Mouse (Mus musculus): ENCODE results near the gene Arhgef10l. TPM values are rescaled to one million over a fixed set of nuclear protein-coding genes. Genes with fewer than 3 reads are reported as not detected.
A peak's percentile ranks its signal among the peaks of the same experiment; 100 is the strongest.

Arhgef10l gene
- polyA plus RNA-seq, 1 experiment from 2014 or later, result 17.1 TPM

- no peaks in the 10 kb centered on the region for H3K27me3 ChIP-seq (ENCODE audit: low read depth, poor library complexity, severe bottlenecking)
- no peaks in the 10 kb centered on the region for H3K9me3 ChIP-seq (replicated peaks)
- WGBS, result 82% methylated on average over 4 of the region's 4 CpGs
- H3K36me3 ChIP-seq, result peaks cover 83% of the 10 kb centered on the region
- no peak overlapping the region for H3K4me3 ChIP-seq
- DNase-seq (ENCODE audit: low spot score), result no peak
- peaks cover 16% of the 10 kb centered on the region for H3K4me1 ChIP-seq
- no peak overlapping the region for H3K27ac ChIP-seq
Measured at GRCm38 (mm10) chr4:140559862-140560261, 106.0 kb downstream of the Arhgef10l start.

DNA sequence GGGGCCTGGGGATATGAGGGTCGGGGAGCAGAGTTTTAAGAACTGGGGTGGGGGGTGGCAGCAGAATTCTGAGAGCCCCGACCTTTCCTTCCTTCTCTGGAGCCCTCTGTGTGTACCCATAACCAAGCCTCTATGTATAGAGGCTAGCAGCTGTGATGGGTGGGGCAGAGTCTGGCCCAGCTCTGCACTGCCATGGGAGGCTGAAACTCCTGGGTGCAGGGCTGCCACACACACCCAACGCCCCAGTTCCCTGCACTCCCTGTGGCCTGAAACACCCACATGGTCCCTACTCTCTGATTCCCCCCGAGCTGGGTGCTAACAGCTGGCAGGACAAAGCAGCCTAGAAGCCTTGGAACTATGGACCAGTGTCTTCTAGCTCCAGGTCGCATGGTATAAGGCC lies 107.6 kb downstream of the Arhgef10l start:
- WGBS, result 78% methylated on average over 5 of the region's 5 CpGs
- peaks cover 16% of the 10 kb centered on the region for H3K4me1 ChIP-seq
- H3K36me3 ChIP-seq, result peaks cover 75% of the 10 kb centered on the region
- H3K9me3 ChIP-seq (replicated peaks), result no peaks in the 10 kb centered on the region
- H3K27ac ChIP-seq, result no peak overlapping the region
- H3K4me3 ChIP-seq, result no peak overlapping the region
- H3K27me3 ChIP-seq (ENCODE audit: low read depth, poor library complexity, severe bottlenecking), result no peaks in the 10 kb centered on the region
- DNase-seq (ENCODE audit: low spot score), result no peak

- 91% methylated on average over 10 of the region's 10 CpGs for WGBS
- Histone ChIP-seq H3K9me3 (replicated peaks) (no peaks in the 10 kb centered on the region), H3K27ac (no peak overlapping the region), H3K4me3 (no peak overlapping the region), H3K36me3 (peaks cover 75% of the 10 kb centered on the region), H3K4me1 (peaks cover 16% of the 10 kb centered on the region), H3K27me3 (ENCODE audit: low read depth, poor library complexity, severe bottlenecking) (no peaks in the 10 kb centered on the region)
- DNase-seq (ENCODE audit: low spot score), result no peak
Measured at GRCm38 (mm10) chr4:140556561-140556960, 109.3 kb downstream of the Arhgef10l start.

DNA sequence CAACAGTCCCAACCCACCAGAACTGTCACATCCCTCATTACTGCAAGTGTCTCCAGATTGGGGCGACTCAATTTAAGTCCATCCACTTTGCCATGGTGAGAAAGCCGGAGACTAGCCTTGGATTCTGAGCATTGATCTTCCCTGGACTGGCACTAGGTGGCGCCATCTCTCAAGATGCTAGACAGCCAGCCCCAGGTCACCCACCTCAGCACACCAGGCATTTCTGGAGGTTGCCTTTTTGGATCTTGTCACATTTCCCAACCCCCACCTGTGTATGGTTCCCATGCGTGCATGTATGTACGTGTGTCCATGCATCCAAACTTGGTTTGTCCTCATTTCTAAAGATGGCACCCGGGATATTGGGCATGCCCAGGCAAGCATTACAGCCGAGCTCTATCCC lies 110.5 kb downstream of the Arhgef10l start:
- Histone ChIP-seq H3K4me1 (peaks cover 16% of the 10 kb centered on the region), H3K27me3 (ENCODE audit: low read depth, poor library complexity, severe bottlenecking) (no peaks in the 10 kb centered on the region), H3K36me3 (peaks cover 75% of the 10 kb centered on the region), H3K27ac (no peak overlapping the region), H3K9me3 (replicated peaks) (no peaks in the 10 kb centered on the region), H3K4me3 (no peak overlapping the region)
- WGBS, result 48% methylated on average over 7 of the region's 7 CpGs
- DNase-seq (ENCODE audit: low spot score), result peak; percentile 74

DNA sequence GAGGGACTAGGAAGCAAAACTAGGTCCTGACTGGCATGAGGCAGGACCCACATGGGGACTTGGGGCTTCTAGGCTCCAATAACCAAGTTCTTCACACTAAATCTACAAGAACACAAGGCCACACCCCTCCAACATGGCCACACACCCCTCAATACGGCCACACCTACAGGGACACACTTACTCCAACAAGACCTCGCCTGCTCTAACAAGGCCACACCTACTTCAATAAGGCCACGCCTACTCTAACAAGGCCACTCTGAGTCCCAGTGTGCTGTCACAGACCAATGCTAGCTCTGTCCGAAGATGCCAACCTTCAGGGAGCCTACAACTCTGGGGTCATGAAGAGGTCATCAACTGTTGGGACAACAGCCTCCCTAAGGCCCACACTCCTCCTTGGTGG lies 111.3 kb downstream of the Arhgef10l start:
- no peaks in the 10 kb centered on the region for H3K27me3 ChIP-seq (ENCODE audit: low read depth, poor library complexity, severe bottlenecking)
- no peak overlapping the region for H3K4me3 ChIP-seq
- no peaks in the 10 kb centered on the region for H3K9me3 ChIP-seq (replicated peaks)
- H3K4me1 ChIP-seq, result peaks cover 16% of the 10 kb centered on the region
- DNase-seq (ENCODE audit: low spot score), result no peak
- 85% methylated on average over 4 of the region's 4 CpGs for WGBS
- H3K27ac ChIP-seq, result no peak overlapping the region
- H3K36me3 ChIP-seq, result peaks cover 81% of the 10 kb centered on the region

GRCm38 (mm10) chr4:140551766-140552165 lies 114.0 kb downstream of the Arhgef10l start:
- DNase-seq (ENCODE audit: low spot score), result no peak
- Histone ChIP-seq H3K27ac (no peak overlapping the region), H3K27me3 (ENCODE audit: low read depth, poor library complexity, severe bottlenecking) (no peaks in the 10 kb centered on the region), H3K9me3 (replicated peaks) (no peaks in the 10 kb centered on the region), H3K4me3 (no peak overlapping the region), H3K36me3 (peaks cover 75% of the 10 kb centered on the region), H3K4me1 (peaks cover 14% of the 10 kb centered on the region)
- 93% methylated on average over 17 of the region's 17 CpGs for WGBS

DNA sequence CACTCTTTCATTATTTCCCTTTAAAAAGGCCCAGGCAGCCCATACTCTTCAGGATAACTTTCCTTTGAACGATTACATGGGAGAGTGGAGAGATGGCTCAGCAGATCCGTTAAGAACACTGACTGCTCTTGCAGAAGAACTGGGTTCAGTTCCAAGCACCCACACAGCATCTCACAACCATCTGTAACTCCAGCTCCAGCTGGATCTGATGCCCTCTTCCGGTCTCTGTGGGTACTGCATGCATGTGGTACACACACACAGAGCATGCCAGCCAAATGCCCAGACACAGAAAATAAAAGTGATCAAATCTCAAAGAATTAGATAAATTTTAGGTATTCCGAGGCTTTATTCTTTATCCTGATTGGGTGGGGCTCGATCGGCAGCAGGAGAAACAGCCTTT lies 115.1 kb downstream of the Arhgef10l start:
- peaks cover 4% of the 10 kb centered on the region for H3K4me1 ChIP-seq
- no peak for DNase-seq (ENCODE audit: low spot score)
- peaks cover 74% of the 10 kb centered on the region for H3K36me3 ChIP-seq
- H3K27ac ChIP-seq, result no peak overlapping the region
- WGBS, result 91% methylated on average over 6 of the region's 6 CpGs
- no peaks in the 10 kb centered on the region for H3K27me3 ChIP-seq (ENCODE audit: low read depth, poor library complexity, severe bottlenecking)
- no peak overlapping the region for H3K4me3 ChIP-seq
- H3K9me3 ChIP-seq (replicated peaks), result no peaks in the 10 kb centered on the region

DNA sequence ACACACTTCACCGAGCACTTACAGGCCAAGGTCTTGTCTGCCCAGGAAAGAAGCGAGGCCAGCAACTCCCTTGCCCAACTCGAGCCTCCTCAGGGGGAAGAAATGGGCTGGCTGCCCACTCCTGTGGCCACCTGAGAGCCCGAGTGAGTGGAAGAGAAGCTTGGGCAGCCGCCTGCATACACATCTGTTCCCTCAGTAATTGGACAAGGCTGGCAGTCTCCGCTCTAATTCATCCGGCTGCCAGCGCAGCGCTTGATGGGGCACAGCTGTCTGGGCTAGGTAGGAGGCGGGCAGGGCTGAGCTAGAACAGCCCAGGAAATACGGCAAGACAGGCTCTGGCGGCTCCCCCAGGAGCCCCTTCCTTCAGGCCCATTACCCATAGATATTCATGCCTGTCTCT lies 115.8 kb downstream of the Arhgef10l start:
- Histone ChIP-seq H3K27me3 (ENCODE audit: low read depth, poor library complexity, severe bottlenecking) (no peaks in the 10 kb centered on the region), H3K4me3 (no peak overlapping the region), H3K4me1 (no peaks in the 10 kb centered on the region), H3K36me3 (peaks cover 75% of the 10 kb centered on the region), H3K27ac (no peak overlapping the region), H3K9me3 (replicated peaks) (no peaks in the 10 kb centered on the region)
- no peak for DNase-seq (ENCODE audit: low spot score)
- 89% methylated on average over 12 of the region's 12 CpGs for WGBS

DNA sequence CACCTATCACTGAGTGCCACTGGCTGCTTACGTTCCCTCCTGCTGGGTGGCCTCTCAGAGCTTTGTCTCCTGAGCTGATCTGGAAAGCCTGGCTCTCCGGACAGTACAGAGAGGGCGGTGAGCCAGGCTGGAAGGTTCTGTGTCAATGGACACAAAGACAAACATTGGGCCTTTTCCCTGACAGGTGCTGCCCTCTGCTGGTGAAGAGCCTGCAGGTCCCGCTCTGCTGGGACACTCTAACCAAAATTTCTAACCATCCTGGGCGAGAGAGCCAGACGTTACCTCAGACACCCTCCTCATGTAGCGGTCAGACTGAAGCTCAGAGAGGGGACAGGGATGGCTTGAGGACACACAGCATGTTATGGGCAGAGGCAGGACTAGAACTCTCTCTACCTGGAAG lies 118.3 kb downstream of the Arhgef10l start:
- Histone ChIP-seq H3K27me3 (ENCODE audit: low read depth, poor library complexity, severe bottlenecking) (no peaks in the 10 kb centered on the region), H3K27ac (no peak overlapping the region), H3K4me3 (no peak overlapping the region), H3K36me3 (peaks cover 78% of the 10 kb centered on the region), H3K4me1 (no peaks in the 10 kb centered on the region), H3K9me3 (replicated peaks) (no peaks in the 10 kb centered on the region)
- DNase-seq (ENCODE audit: low spot score), result peak; percentile 81
- 27% methylated on average over 7 of the region's 7 CpGs for WGBS

GRCm38 (mm10) chr4:140539125-140539524 lies 126.7 kb downstream of the Arhgef10l start:
- Histone ChIP-seq H3K27me3 (ENCODE audit: low read depth, poor library complexity, severe bottlenecking) (no peaks in the 10 kb centered on the region), H3K4me3 (no peak overlapping the region), H3K27ac (no peak overlapping the region), H3K36me3 (peaks cover 64% of the 10 kb centered on the region), H3K4me1 (peaks cover 17% of the 10 kb centered on the region), H3K9me3 (replicated peaks) (no peaks in the 10 kb centered on the region)
- DNase-seq (ENCODE audit: low spot score), result peak; percentile 81
- 36% methylated on average over 11 of the region's 11 CpGs for WGBS

- Histone ChIP-seq H3K4me3 (no peak overlapping the region), H3K27ac (no peak overlapping the region), H3K27me3 (ENCODE audit: low read depth, poor library complexity, severe bottlenecking) (no peaks in the 10 kb centered on the region), H3K36me3 (peaks cover 61% of the 10 kb centered on the region), H3K9me3 (replicated peaks) (no peaks in the 10 kb centered on the region), H3K4me1 (peaks cover 31% of the 10 kb centered on the region)
- DNase-seq (ENCODE audit: low spot score), result no peak
- WGBS, result 71% methylated on average over 5 of the region's 5 CpGs
Measured at GRCm38 (mm10) chr4:140537561-140538021, 128.2 kb downstream of the Arhgef10l start.

GRCm38 (mm10) chr4:140535323-140535722 lies 130.5 kb downstream of the Arhgef10l start:
- DNase-seq (ENCODE audit: low spot score), result no peak
- 85% methylated on average over 8 of the region's 8 CpGs for WGBS
- no peak overlapping the region for H3K27ac ChIP-seq
- H3K4me3 ChIP-seq, result no peak overlapping the region
- no peaks in the 10 kb centered on the region for H3K9me3 ChIP-seq (replicated peaks)
- peaks cover 38% of the 10 kb centered on the region for H3K4me1 ChIP-seq
- H3K36me3 ChIP-seq, result peaks cover 57% of the 10 kb centered on the region
- no peaks in the 10 kb centered on the region for H3K27me3 ChIP-seq (ENCODE audit: low read depth, poor library complexity, severe bottlenecking)

GRCm38 (mm10) chr4:140532270-140532669 lies 133.5 kb downstream of the Arhgef10l start:
- H3K9me3 ChIP-seq (replicated peaks), result no peaks in the 10 kb centered on the region
- 40% methylated on average over 15 of the region's 15 CpGs for WGBS
- H3K27me3 ChIP-seq (ENCODE audit: low read depth, poor library complexity, severe bottlenecking), result no peaks in the 10 kb centered on the region
- peak overlapping the region; percentile 12; the same call in 1 of the 2 replicates for H3K27ac ChIP-seq
- no peak overlapping the region for H3K4me3 ChIP-seq
- DNase-seq (ENCODE audit: low spot score), result no peak
- H3K4me1 ChIP-seq, result peaks cover 36% of the 10 kb centered on the region
- peaks cover 49% of the 10 kb centered on the region for H3K36me3 ChIP-seq

- H3K4me1 ChIP-seq, result peaks cover 34% of the 10 kb centered on the region
- H3K9me3 ChIP-seq (replicated peaks), result no peaks in the 10 kb centered on the region
- DNase-seq (ENCODE audit: low spot score), result no peak
- peaks cover 42% of the 10 kb centered on the region for H3K36me3 ChIP-seq
- no peaks in the 10 kb centered on the region for H3K27me3 ChIP-seq (ENCODE audit: low read depth, poor library complexity, severe bottlenecking)
- H3K27ac ChIP-seq, result no peak overlapping the region
- H3K4me3 ChIP-seq, result no peak overlapping the region
- 33% methylated on average over 9 of the region's 9 CpGs for WGBS
Measured at GRCm38 (mm10) chr4:140531024-140531423, 134.8 kb downstream of the Arhgef10l start.
